Mouse (Mus musculus) embryonic fibroblast, embryonic 13.5 days (primary cell): Measurements from ENCODE around the gene Eml6. TPM values are rescaled to one million over a fixed set of nuclear protein-coding genes. Genes with fewer than 3 reads are reported as not detected.

ENCODE experiments used
- H3K27ac ChIP-seq: 2 replicates; pipeline ENCODE4 v1.5.1; 2012; ENCODE audit warnings: low read length, control low read depth, inconsistent platforms; ENCODE audit not compliant: insufficient read depth
- H3K4me1 ChIP-seq: 2 replicates; pipeline ENCODE4 v1.6.1; 2011; ENCODE audit warnings: low read length; ENCODE audit not compliant: control insufficient read depth, insufficient read depth
- H3K4me3 ChIP-seq: 2 replicates; pipeline ENCODE4 v1.5.1; 2011; ENCODE audit warnings: mild to moderate bottlenecking, control low read depth, low read length; ENCODE audit not compliant: insufficient read depth
- CTCF ChIP-seq: IDR thresholded peaks from 2 replicates; pipeline ENCODE4 v1.5.1; 2011; ENCODE audit warnings: mild to moderate bottlenecking, control low read depth, low read length, moderate library complexity, borderline replicate concordance; ENCODE audit not compliant: insufficient read depth
- POLR2A ChIP-seq: IDR thresholded peaks from 2 replicates; pipeline ENCODE4 v1.6.1; 2011; ENCODE audit warnings: low read depth, mild to moderate bottlenecking, control low read depth, low read length, moderate library complexity
- polyA plus RNA-seq: library from polyadenylated mRNA; stranded (reverse); fragments of >200 nt; gene quantifications from 2 replicates; pipeline ENCODE4 v1.2.4, GENCODE M21; 2011; ENCODE audit warnings: low read depth; ENCODE audit not compliant: missing spikeins, insufficient read length

The Eml6 gene
- polyA plus RNA-seq, 1 experiment, result 1.3 TPM

- TF ChIP-seq POLR2A, result no peak
- no peak for TF ChIP-seq CTCF
Measured at GRCm38 (mm10) chr11:29751648-29752611, 273.9 kb downstream of the Eml6 start.

GRCm38 (mm10) chr11:29751013-29751412, 274.8 kb downstream of the Eml6 start:
- H3K4me1 ChIP-seq, result no peaks in the 10 kb centered on the region
- no peak overlapping the region for H3K4me3 ChIP-seq
- TF ChIP-seq CTCF (no peak), POLR2A (no peak)
- H3K27ac ChIP-seq, result no peak overlapping the region

More at GRCm38 (mm10) chr11:29751648-29752611, 273.9 kb downstream of the Eml6 start:
- Histone ChIP-seq H3K4me1 (no peaks in the 10 kb centered on the region), H3K4me3 (no peak overlapping the region), H3K27ac (no peak overlapping the region)

- TF ChIP-seq POLR2A, result no peak
- Histone ChIP-seq H3K4me1 (no peaks in the 10 kb centered on the region), H3K4me3 (no peak overlapping the region), H3K27ac (no peak overlapping the region)
Measured at GRCm38 (mm10) chr11:29749468-29749829, 276.4 kb downstream of the Eml6 start.

GRCm38 (mm10) chr11:29748750-29749467, 276.9 kb downstream of the Eml6 start:
- no peak overlapping the region for H3K4me3 ChIP-seq
- no peak overlapping the region for H3K27ac ChIP-seq
- H3K4me1 ChIP-seq, result no peaks in the 10 kb centered on the region
- TF ChIP-seq CTCF (no peak), POLR2A (no peak)

DNA sequence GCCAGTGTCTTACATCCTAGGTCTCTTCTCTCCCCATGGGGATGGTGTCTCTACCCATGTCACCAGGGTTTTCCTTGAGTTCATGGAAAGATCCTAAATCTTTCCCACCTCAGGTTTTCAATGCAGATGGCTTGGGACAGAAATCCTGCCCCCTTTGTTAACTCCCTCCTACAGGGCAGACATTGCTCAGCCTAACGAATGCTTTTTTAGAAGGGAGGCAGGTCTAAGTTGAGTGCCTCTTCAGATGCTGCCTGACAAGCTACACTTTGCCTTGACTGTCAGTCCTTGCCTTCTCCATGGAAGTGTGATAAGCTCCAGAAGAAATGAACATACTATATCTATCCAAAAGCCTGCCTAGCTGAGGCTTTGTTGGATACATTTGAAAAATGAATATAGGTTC, 278.0 kb downstream of the Eml6 start:
- Histone ChIP-seq H3K27ac (no peak overlapping the region), H3K4me3 (no peak overlapping the region), H3K4me1 (no peaks in the 10 kb centered on the region)
- TF ChIP-seq CTCF, result no peak
- TF ChIP-seq POLR2A, result no peak

DNA sequence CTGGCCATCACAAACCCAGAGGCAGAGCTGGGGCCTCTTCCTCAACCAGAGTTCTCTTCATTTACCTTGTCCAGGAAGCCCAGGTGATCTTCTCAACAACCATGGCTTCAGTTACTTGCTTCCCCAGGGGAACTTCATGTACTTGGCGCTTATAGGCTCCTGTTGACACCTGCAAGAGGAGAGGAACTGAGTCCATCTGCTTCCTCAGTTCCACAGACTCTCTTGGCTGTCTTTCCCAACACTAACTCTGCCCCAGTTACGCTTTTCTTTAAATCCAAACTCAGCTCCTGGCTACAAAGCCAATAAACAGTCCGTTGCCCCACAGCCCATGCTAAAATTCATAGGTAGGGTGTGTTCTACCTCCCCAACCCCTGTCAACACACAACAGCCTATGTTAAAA, 278.5 kb downstream of the Eml6 start:
- TF ChIP-seq POLR2A, result no peak
- TF ChIP-seq CTCF, result no peak
- no peaks in the 10 kb centered on the region for H3K4me1 ChIP-seq
- H3K4me3 ChIP-seq, result no peak overlapping the region
- H3K27ac ChIP-seq, result no peak overlapping the region

DNA sequence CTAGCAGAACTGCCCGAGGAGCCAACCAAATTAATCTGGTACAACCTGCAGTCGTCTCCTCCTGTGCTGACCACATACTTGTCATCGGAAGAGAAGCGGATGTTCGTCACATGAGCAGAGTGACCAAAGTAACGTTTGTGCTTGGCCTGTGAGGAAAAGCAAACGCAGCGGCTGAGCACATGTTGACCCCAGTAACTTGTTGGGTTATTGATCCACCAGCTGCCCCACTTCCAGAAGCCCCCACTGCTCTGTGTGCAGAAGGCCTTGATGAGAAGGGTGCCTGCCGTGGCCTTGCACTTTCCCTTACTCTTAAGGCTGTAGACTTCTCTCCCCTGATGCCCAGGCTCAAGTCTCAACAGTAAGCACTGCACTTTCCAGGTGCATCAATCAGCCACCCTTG, 279.6 kb downstream of the Eml6 start:
- no peak overlapping the region for H3K4me3 ChIP-seq
- TF ChIP-seq POLR2A (no peak), CTCF (no peak)
- no peak overlapping the region for H3K27ac ChIP-seq
- no peaks in the 10 kb centered on the region for H3K4me1 ChIP-seq

GRCm38 (mm10) chr11:29745513-29745912, 280.3 kb downstream of the Eml6 start:
- Histone ChIP-seq H3K4me3 (no peak overlapping the region), H3K4me1 (no peaks in the 10 kb centered on the region), H3K27ac (no peak overlapping the region)
- TF ChIP-seq CTCF (no peak), POLR2A (no peak)

GRCm38 (mm10) chr11:29744760-29745430, 280.9 kb downstream of the Eml6 start:
- no peak for TF ChIP-seq POLR2A
- no peak for TF ChIP-seq CTCF
- no peaks in the 10 kb centered on the region for H3K4me1 ChIP-seq
- H3K4me3 ChIP-seq, result no peak overlapping the region
- H3K27ac ChIP-seq, result no peak overlapping the region
